Mouse (Mus musculus) heart, postnatal 0 days (tissue): Measurements from ENCODE around the gene Commd9. TPM values are rescaled to one million over a fixed set of nuclear protein-coding genes. Genes with fewer than 3 reads are reported as not detected.

Experiments
- ATAC-seq: fragments of 200-750 bp; cut with Nextera tagmentation; 2 replicates; pipeline ENCODE4 v1.8.0; 2017; ENCODE audit warnings: low read depth, moderate number of reproducible peaks, moderate library complexity; ENCODE audit not compliant: insufficient read depth
- DNase-seq: peaks from one replicate; pipeline ENCODE4 v3.0.0-alpha.2; 2016; ENCODE audit warnings: low spot score
- H3K27ac ChIP-seq: fragments of 300-500 bp; sonication (generic); 2 replicates; pipeline ENCODE4 v1.5.1; 2014; ENCODE audit warnings: low read depth, mild to moderate bottlenecking
- H3K27me3 ChIP-seq: fragments of 300-500 bp; sonication (generic); 2 replicates; pipeline ENCODE4 v1.6.1; 2014; ENCODE audit warnings: low read length, mixed read lengths; ENCODE audit not compliant: control insufficient read depth, insufficient read depth
- H3K36me3 ChIP-seq: fragments of 300-500 bp; sonication (generic); replicated peaks from 2 replicates; pipeline ENCODE4 v1.6.1; 2014; ENCODE audit warnings: low read length, mixed read lengths; ENCODE audit not compliant: control insufficient read depth, insufficient read depth
- H3K4me1 ChIP-seq: fragments of 300-500 bp; sonication (generic); 2 replicates; pipeline ENCODE4 v1.6.1; 2014; ENCODE audit warnings: antibody characterized with exemption; ENCODE audit not compliant: control insufficient read depth, insufficient read depth
- H3K4me2 ChIP-seq: fragments of 300-500 bp; sonication (generic); 2 replicates; pipeline ENCODE4 v1.6.1; 2014; ENCODE audit warnings: low read depth, mild to moderate bottlenecking, low read length, moderate library complexity
- H3K4me3 ChIP-seq: fragments of 300-500 bp; sonication (generic); 2 replicates; pipeline ENCODE4 v1.5.1; 2014; ENCODE audit warnings: low read depth, low read length
- H3K9ac ChIP-seq: fragments of 300-500 bp; sonication (generic); replicated peaks from 2 replicates; pipeline ENCODE4 v1.6.1; 2014; ENCODE audit warnings: low read depth, low read length, mixed read lengths
- H3K9me3 ChIP-seq: fragments of 300-500 bp; sonication (generic); replicated peaks from 2 replicates; pipeline ENCODE4 v1.6.1; 2016; ENCODE audit warnings: low read length; ENCODE audit not compliant: control insufficient read depth
- CTCF ChIP-seq: IDR thresholded peaks from 2 replicates; pipeline ENCODE4 v1.5.1; 2016; ENCODE audit warnings: antibody characterized with exemption, control low read depth, low read depth
- EP300 ChIP-seq: IDR thresholded peaks from 2 replicates; pipeline ENCODE4 v1.6.1; 2016; ENCODE audit warnings: antibody characterized with exemption, low read depth
- WGBS: fragments of 180-500 bp; shearing (Covaris S2); extraction: QIAGEN DNeasy Blood & Tissue Kit; methylation state at CpG from one replicate; pipeline ENCODE4 v1.1.7; 2014; 5-methylcytosine and 5-hydroxymethylcytosine counted together
- polyA plus RNA-seq: library from polyadenylated mRNA; unstranded; fragments of >200 nt; fragmentation: Nextera tagmentation; extraction: Ambion mirVana; gene quantifications from 2 replicates; pipeline ENCODE4 v1.2.1, GENCODE M21; 2015
- total RNA-seq: library from RNA; depleted of rRNA; stranded (reverse); fragments of >200 nt; gene quantifications from 2 replicates; pipeline ENCODE4 v1.2.3, GENCODE M21; 2014; ENCODE audit warnings: low replicate concordance; rRNA removed

The Commd9 gene
- total and polyA plus RNA-seq, 2 experiments from 2014 or later = 44.6 to 46.3 TPM

GRCm38 (mm10) chr2:101932169-101932936 lies 46.3 kb downstream of the Commd9 start:
- no peak for DNase-seq
- H3K4me2 ChIP-seq = no peak overlapping the region
- H3K27ac ChIP-seq = no peak overlapping the region
- no peaks in the 10 kb centered on the region for H3K36me3 ChIP-seq
- TF ChIP-seq CTCF (no peak), EP300 (no peak)
- WGBS = 71% methylated on average over 14 of the region's 14 CpGs
- ATAC-seq = no peak
- H3K27me3 ChIP-seq = no peaks in the 10 kb centered on the region
- H3K9me3 ChIP-seq = no peaks in the 10 kb centered on the region
- no peak overlapping the region for H3K9ac ChIP-seq
- H3K4me1 ChIP-seq = no peaks in the 10 kb centered on the region
- H3K4me3 ChIP-seq = no peak overlapping the region

- no peaks in the 10 kb centered on the region for H3K4me1 ChIP-seq
- DNase-seq (no peak), ATAC-seq (no peak)
- H3K27ac ChIP-seq = no peak overlapping the region
- no peaks in the 10 kb centered on the region for H3K36me3 ChIP-seq
- TF ChIP-seq CTCF (no peak), EP300 (no peak)
- WGBS = 83% methylated on average over 3 of the region's 3 CpGs
- H3K4me3 ChIP-seq = no peak overlapping the region
- no peaks in the 10 kb centered on the region for H3K9me3 ChIP-seq
- H3K4me2 ChIP-seq = no peak overlapping the region
- no peaks in the 10 kb centered on the region for H3K27me3 ChIP-seq
- no peak overlapping the region for H3K9ac ChIP-seq
These were observed 47.3 kb downstream of the Commd9 start for GRCm38 (mm10) chr2:101933301-101933700.

- WGBS = 84% methylated on average over 1 of the region's 1 CpGs
- Histone ChIP-seq H3K27me3 (no peaks in the 10 kb centered on the region), H3K4me1 (no peaks in the 10 kb centered on the region), H3K4me3 (no peak overlapping the region), H3K36me3 (no peaks in the 10 kb centered on the region), H3K9me3 (no peaks in the 10 kb centered on the region), H3K4me2 (no peak overlapping the region), H3K9ac (no peak overlapping the region), H3K27ac (no peak overlapping the region)
- TF ChIP-seq EP300 (no peak), CTCF (no peak)
- DNase-seq = no peak
- ATAC-seq = no peak
These were observed 49.0 kb downstream of the Commd9 start for GRCm38 (mm10) chr2:101935006-101935405.

GRCm38 (mm10) chr2:101950716-101951520 lies 64.9 kb downstream of the Commd9 start:
- Histone ChIP-seq H3K4me1 (no peaks in the 10 kb centered on the region), H3K27me3 (no peaks in the 10 kb centered on the region), H3K9ac (no peak overlapping the region), H3K9me3 (no peaks in the 10 kb centered on the region), H3K4me3 (no peak overlapping the region), H3K4me2 (no peak overlapping the region), H3K36me3 (no peaks in the 10 kb centered on the region; the same call in 1 of the 2 replicates), H3K27ac (no peak overlapping the region)
- DNase-seq (no peak), ATAC-seq (no peak)
- 79% methylated on average over 7 of the region's 7 CpGs for WGBS
- TF ChIP-seq CTCF = no peak
- no peak for TF ChIP-seq EP300

Other genes starting within 250 kb of the Commd9 start
- gene Rag1, start 236.7 kb upstream of the Commd9 start, total RNA-seq = 0.04 and 12.3 TPM in 2 replicates
- 0.01 and 0.03 TPM in 2 replicates for gene Rag1, start 236.7 kb upstream of the Commd9 start, polyA plus RNA-seq
- 17.3 and 24.3 TPM in 2 replicates for gene B230118H07Rik, start 236.7 kb upstream of the Commd9 start, total RNA-seq
- gene B230118H07Rik, start 236.7 kb upstream of the Commd9 start, polyA plus RNA-seq = 85.5 and 92.1 TPM in 2 replicates
- 13.9 and 24.2 TPM in 2 replicates for gene Traf6, start 207.8 kb upstream of the Commd9 start, total RNA-seq
- gene Traf6, start 207.8 kb upstream of the Commd9 start, polyA plus RNA-seq = 2.8 and 3.3 TPM in 2 replicates
- gene Prr5l, start 3.2 kb upstream of the Commd9 start, total RNA-seq = 3.7 and 16.1 TPM in 2 replicates
- gene Prr5l, start 3.2 kb upstream of the Commd9 start, polyA plus RNA-seq = 2.9 and 3.7 TPM in 2 replicates